Mouse (Mus musculus): ENCODE results near the gene Nyap2. TPM values are rescaled to one million over a fixed set of nuclear protein-coding genes. Genes with fewer than 3 reads are reported as not detected.
A peak's percentile ranks its signal among the peaks of the same experiment; 100 is the strongest.

Gene Nyap2
- total and polyA plus RNA-seq, 3 experiments, result not detected

DNA sequence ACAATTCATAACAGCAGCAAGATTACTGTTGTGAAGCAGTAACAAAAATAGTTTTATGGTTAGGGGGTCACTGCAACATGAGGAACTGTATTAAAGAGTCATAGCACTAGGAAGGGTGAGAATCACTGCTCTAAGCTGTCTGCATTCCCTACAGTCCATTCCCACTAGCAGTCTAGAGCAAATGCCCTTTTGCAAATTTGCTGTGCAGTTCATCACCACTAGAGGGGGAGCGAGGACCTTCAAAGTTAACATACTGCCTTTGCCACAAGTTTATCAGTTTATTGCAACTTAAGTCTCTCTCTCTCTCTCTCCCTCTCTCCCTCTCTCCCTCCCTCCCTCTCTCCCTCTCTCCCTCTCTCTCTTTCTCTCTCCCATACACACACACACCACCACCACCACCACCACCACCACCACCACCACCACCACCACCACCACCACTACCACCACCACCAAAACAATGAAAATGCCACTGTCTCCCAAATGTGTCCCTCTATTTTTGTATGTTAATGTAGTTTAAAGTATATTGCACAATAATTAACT is 233.4 kb downstream of the Nyap2 start:
- in situ Hi-C loops (cut with MboI; ENCODE audit: low pct_ligation_motif_present, low pct_unique_long_range_greater_than_20kb, low sequenced_read_pairs), result loop anchor here (25.0 kb wide), 1 partner anchor 977 kb away; the partner anchor contains the start of gene Irs1
- H3K79me2 ChIP-seq (replicated peaks; ENCODE audit: control insufficient read depth, extremely low read depth, insufficient read depth, poor library complexity, severe bottlenecking), result no peaks in the 10 kb centered on the region
- no peak overlapping the region for H3K9ac ChIP-seq (ENCODE audit: insufficient read depth, low read depth)
- H3K27ac ChIP-seq (ENCODE audit: insufficient read depth, low read depth), result no peak overlapping the region
- DNase-seq (ENCODE audit: extremely low read depth), result peak; percentile 61
- dilution Hi-C loops (cut with MboI; ENCODE audit: extremely low pct_ligation_motif_present, extremely low pct_unique_long_range_greater_than_20kb, low sequenced_read_pairs), result no loop called here
- H3K9me3 ChIP-seq (replicated peaks; ENCODE audit: low read length), result no peaks in the 10 kb centered on the region
- no peak overlapping the region for H3K4me2 ChIP-seq (ENCODE audit: insufficient read depth, low read depth, poor library complexity, severe bottlenecking)
- H3K4me1 ChIP-seq (ENCODE audit: control insufficient read depth in 1 of 2, insufficient read depth in 2 of 2), result peaks cover 0 to 8% of the 10 kb centered on the region in 2 experiments; a peak in 1 of 4 replicates
- H3K4me3 ChIP-seq (replicated peaks in 1 of 3; ENCODE audit: low read depth in 2 of 3, low read length in 2 of 3, poor library complexity in 1 of 3), result no peak overlapping the region
- no peaks in the 10 kb centered on the region for H3K27me3 ChIP-seq (replicated peaks)
- TF ChIP-seq CHD2 (IDR thresholded peaks at IDR 0.05; ENCODE audit: low read length) (no peak), CTCF (conservative IDR thresholded peaks at IDR 0.05 in 1 of 2, IDR thresholded peaks at IDR 0.05 in 1 of 2; ENCODE audit: low read depth in 2 of 2, low read length in 2 of 2) (peak; percentile 73 to 79), MEF2A (IDR thresholded peaks at IDR 0.05; ENCODE audit: borderline replicate concordance, low read depth, low read length) (no peak), JUN (IDR thresholded peaks at IDR 0.05; ENCODE audit: insufficient read depth, low read depth, low read length) (no peak), SMC3 (IDR thresholded peaks at IDR 0.05; ENCODE audit: low read depth, low read length) (peak; percentile 27), KAT2A (IDR thresholded peaks at IDR 0.05; ENCODE audit: insufficient replicate concordance, low read length) (no peak), EP300 (IDR thresholded peaks at IDR 0.05; ENCODE audit: low read length) (no peak), USF1 (IDR thresholded peaks at IDR 0.05; ENCODE audit: low read depth, low read length) (no peak), GABPA (IDR thresholded peaks at IDR 0.05; ENCODE audit: insufficient replicate concordance, low read depth, low read length) (no peak), MAX (IDR thresholded peaks at IDR 0.05; ENCODE audit: low read length) (no peak), RAD21 (IDR thresholded peaks at IDR 0.05; ENCODE audit: low read depth, low read length) (peak; percentile 63), ELF1 (IDR thresholded peaks at IDR 0.05; ENCODE audit: low read depth, low read length) (no peak), HCFC1 (IDR thresholded peaks at IDR 0.05; ENCODE audit: low read depth, low read length) (no peak)
- H3K36me3 ChIP-seq (replicated peaks in 1 of 2; ENCODE audit: control insufficient read depth in 1 of 2, insufficient read depth in 1 of 2, low read length in 1 of 2), result no peaks in the 10 kb centered on the region

DNA sequence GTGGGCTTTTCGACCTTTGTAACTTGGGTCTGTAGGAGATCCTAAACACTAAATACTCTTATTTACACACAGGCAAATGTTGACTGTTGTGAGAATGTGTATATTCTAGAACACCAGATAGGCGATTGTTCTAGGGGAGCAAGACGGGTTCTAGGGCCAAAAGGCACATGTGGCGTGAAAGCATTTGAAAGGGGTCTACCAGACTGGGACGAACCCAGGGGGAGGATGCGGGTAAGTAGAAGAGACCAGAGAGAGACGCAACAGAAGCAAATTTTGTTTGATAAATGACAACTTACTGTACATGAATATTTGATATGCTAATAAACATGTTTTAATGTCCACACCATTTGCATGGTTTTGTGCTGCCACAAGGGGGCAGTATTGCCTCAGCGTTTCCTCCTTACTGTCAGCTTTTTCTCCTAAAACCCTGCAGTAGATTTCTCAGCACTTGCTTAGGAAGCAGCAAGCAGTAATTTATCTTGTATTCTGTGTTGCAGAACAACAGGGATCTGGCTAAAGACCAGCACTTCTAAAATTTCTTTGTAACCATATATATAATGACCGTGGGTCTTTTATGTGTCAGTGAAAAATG is 239.7 kb downstream of the Nyap2 start:
- Histone ChIP-seq H3K4me1 (ENCODE audit: control insufficient read depth in 1 of 2, insufficient read depth in 2 of 2) (no peaks in the 10 kb centered on the region), H3K4me2 (ENCODE audit: insufficient read depth, low read depth, poor library complexity, severe bottlenecking) (no peak overlapping the region), H3K9me3 (replicated peaks; ENCODE audit: low read length) (no peaks in the 10 kb centered on the region), H3K36me3 (replicated peaks in 1 of 2; ENCODE audit: control insufficient read depth in 1 of 2, insufficient read depth in 1 of 2, low read length in 1 of 2) (no peaks in the 10 kb centered on the region), H3K9ac (ENCODE audit: insufficient read depth, low read depth) (no peak overlapping the region), H3K4me3 (replicated peaks in 1 of 3; ENCODE audit: low read depth in 2 of 3, low read length in 2 of 3, poor library complexity in 1 of 3) (no peak overlapping the region), H3K27ac (ENCODE audit: insufficient read depth, low read depth) (no peak overlapping the region), H3K27me3 (replicated peaks) (no peaks in the 10 kb centered on the region), H3K79me2 (replicated peaks; ENCODE audit: control insufficient read depth, extremely low read depth, insufficient read depth, poor library complexity, severe bottlenecking) (no peaks in the 10 kb centered on the region)
- DNase-seq (ENCODE audit: extremely low read depth), result peak; percentile 59
- dilution Hi-C loops (cut with MboI; ENCODE audit: extremely low pct_ligation_motif_present, extremely low pct_unique_long_range_greater_than_20kb, low sequenced_read_pairs) (no loop called here), in situ Hi-C loops (cut with MboI; ENCODE audit: low pct_ligation_motif_present, low pct_unique_long_range_greater_than_20kb, low sequenced_read_pairs) (loop anchor here (25.0 kb wide), 1 partner anchor 971 kb away; the partner anchor contains the start of gene Irs1)
- no peak for TF ChIP-seq SIN3A (IDR thresholded peaks at IDR 0.05; ENCODE audit: low read length)
- TF ChIP-seq CTCF (conservative IDR thresholded peaks at IDR 0.05 in 1 of 2, IDR thresholded peaks at IDR 0.05 in 1 of 2; ENCODE audit: low read depth in 2 of 2, low read length in 2 of 2), result peak; percentile 80 to 91
- peak; percentile 88 for TF ChIP-seq RAD21 (IDR thresholded peaks at IDR 0.05; ENCODE audit: low read depth, low read length)
- peak; percentile 56 for TF ChIP-seq SMC3 (IDR thresholded peaks at IDR 0.05; ENCODE audit: low read depth, low read length)
